10 mouse cellular contexts compared by ENCODE assay signal in the genomic region with DNA sequence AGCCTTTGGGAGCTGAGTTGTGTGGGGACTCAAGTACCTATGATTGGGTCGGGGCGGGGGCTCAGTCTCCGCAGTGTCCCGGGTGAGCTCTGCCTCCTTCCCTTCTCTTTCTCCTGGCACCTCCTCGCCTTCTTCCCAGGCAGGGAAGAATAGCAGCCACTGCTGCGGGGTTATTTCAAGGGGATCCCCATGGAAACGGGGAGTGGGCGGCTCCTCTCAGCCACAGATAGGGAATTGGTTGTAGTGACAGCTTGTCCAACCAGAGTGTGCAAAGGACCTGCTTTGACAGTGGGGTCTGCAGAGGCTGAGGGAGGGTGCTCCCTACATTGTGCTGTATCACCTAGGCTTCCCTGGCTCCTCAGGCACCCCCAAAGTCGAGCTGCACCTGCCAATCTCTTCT. TPM values are rescaled to one million over a fixed set of nuclear protein-coding genes. Genes with fewer than 3 reads are reported as not detected.
A peak's percentile ranks its signal among the peaks of the same experiment; 100 is the strongest.
DNase-seq lines count a peak whose midpoint lies in the region; ATAC-seq lines count a peak whose summit lies in the region.
"Had no signal": no experiment of that assay in that cellular context is flagged by ENCODE, and none has a peak within 500 bp of the region (broad histone marks: within the 10 kb centered on the region; RNA-seq: fewer than 3 reads in every experiment).

No protein-coding gene starts in this region.

- no peak overlapping the region for H3K4me2 ChIP-seq in neural tube, embryonic 11.5 days (ENCODE audit: low read depth)
- no peak overlapping the region for H3K4me2 ChIP-seq in hindbrain, embryonic 12.5 days (replicated peaks)
- H3K4me2 ChIP-seq: lung, embryonic 15.5 days had no signal

- intact Hi-C loops in left cerebral cortex, postnatal 36 days (cut with DNase I) = no loop called here

- peak; percentile 59 for DNase-seq in neural tube, embryonic 11.5 days (ENCODE audit: low spot score)
- DNase-seq in neural tube, embryonic 10.5 days (ENCODE audit: extremely low spot score, low spot score) = no peak
- DNase-seq in left cerebral cortex, postnatal 36 days (ENCODE audit: low spot score in 2 of 2) = peak; percentile 79 to 80
- DNase-seq in right cerebral cortex, postnatal 4 days = peak; percentile 51
- no peak for DNase-seq in B cell, adult 2 months
- no peak for DNase-seq in T-cell, adult 2 months (ENCODE audit: low spot score)
- no peak for DNase-seq in ovary, postnatal 14 days (ENCODE audit: low spot score)

- ATAC-seq in neural tube, embryonic 11.5 days (ENCODE audit: insufficient read depth, low FRiP score, low TSS enrichment) = peak; percentile 39; the same call in 1 of the 2 replicates
- ATAC-seq in hindbrain, embryonic 12.5 days (ENCODE audit: low FRiP score) = peak; percentile 68

- H3K9me3 ChIP-seq in neural tube, embryonic 11.5 days (ENCODE audit: control insufficient read depth, low read length) = no peaks in the 10 kb centered on the region
- no peaks in the 10 kb centered on the region for H3K9me3 ChIP-seq in hindbrain, embryonic 12.5 days (replicated peaks)
- H3K9me3 ChIP-seq: lung, embryonic 15.5 days had no signal

- H3K4me3 ChIP-seq in neural tube, embryonic 11.5 days (ENCODE audit: low read depth, low read length) = no peak overlapping the region
- H3K4me3 ChIP-seq in hindbrain, embryonic 12.5 days = no peak overlapping the region
- H3K4me3 ChIP-seq: lung, embryonic 15.5 days had no signal

- H3K27me3 ChIP-seq in neural tube, embryonic 11.5 days (ENCODE audit: control insufficient read depth, insufficient read depth, low read length) = no peaks in the 10 kb centered on the region
- H3K27me3 ChIP-seq in hindbrain, embryonic 12.5 days = peaks cover 3% of the 10 kb centered on the region
- H3K27me3 ChIP-seq: lung, embryonic 15.5 days had no signal

- no peaks in the 10 kb centered on the region for H3K36me3 ChIP-seq in neural tube, embryonic 11.5 days (ENCODE audit: control insufficient read depth, insufficient read depth, low read length)
- H3K36me3 ChIP-seq in hindbrain, embryonic 12.5 days = no peaks in the 10 kb centered on the region
- H3K36me3 ChIP-seq: lung, embryonic 15.5 days had no signal

- peaks cover 11% of the 10 kb centered on the region; the same call in 1 of the 2 replicates for H3K4me1 ChIP-seq in neural tube, embryonic 11.5 days (ENCODE audit: control insufficient read depth, insufficient read depth, low read length)
- peaks cover 26% of the 10 kb centered on the region for H3K4me1 ChIP-seq in hindbrain, embryonic 12.5 days
- H3K4me1 ChIP-seq: lung, embryonic 15.5 days had no signal

- peak overlapping the region; percentile 18; the same call in 1 of the 2 replicates for H3K9ac ChIP-seq in neural tube, embryonic 11.5 days (ENCODE audit: low read length)
- no peak overlapping the region for H3K9ac ChIP-seq in hindbrain, embryonic 12.5 days
- H3K9ac ChIP-seq: lung, embryonic 15.5 days had no signal

- WGBS in neural tube, embryonic 11.5 days = 24% methylated on average over 9 of the region's 9 CpGs
- WGBS in hindbrain, embryonic 12.5 days = 17% methylated on average over 9 of the region's 9 CpGs

- H3K27ac ChIP-seq in neural tube, embryonic 11.5 days (ENCODE audit: low read depth, low read length) = no peak overlapping the region
- H3K27ac ChIP-seq in hindbrain, embryonic 12.5 days = no peak overlapping the region
- H3K27ac ChIP-seq: kidney, postnatal 0 days; lung, embryonic 15.5 days had no signal

RNA-seq across cellular contexts. Expression of gene Ppp2r2c, which starts 22.5 kb away (rescaled TPM):
- polyA plus RNA-seq in neural tube, embryonic 11.5 days (2014; fragmentation: Nextera tagmentation; extraction: Ambion mirVana) = 8.7 and 9.5 TPM in 2 replicates
- polyA plus RNA-seq in hindbrain, embryonic 12.5 days (2016; fragmentation: Nextera tagmentation; extraction: Ambion mirVana) = 7.6 and 8.0 TPM in 2 replicates
- 100 to 1,000 TPM; 464 to 526 TPM for total RNA-seq in left cerebral cortex, postnatal 36 days (2021)

Comparison
In these comparisons a context has a peak if more than half of its experiments do, and no peak if none do; other contexts are left out.
1. DNase-seq: peak in neural tube, embryonic 11.5 days (single experiment), left cerebral cortex, postnatal 36 days (2 of 2) and right cerebral cortex, postnatal 4 days (single experiment); none in neural tube, embryonic 10.5 days (single experiment), B cell, adult 2 months (0 of 2), T-cell, adult 2 months (single experiment) and ovary, postnatal 14 days (single experiment).